Mouse (Mus musculus) gastrocnemius, adult 8-10 months (tissue): Measurements from ENCODE around the gene Dynll1. TPM values are rescaled to one million over a fixed set of nuclear protein-coding genes. Genes with fewer than 3 reads are reported as not detected.
A peak's percentile ranks its signal among the peaks of the same experiment; 100 is the strongest.

Experiments used
- DNase-seq, 2 experiments: peaks; one replicate each; pipeline ENCODE4 v3.0.0; 2022; ENCODE audit warnings: low spot score in 2 of 2
- total RNA-seq, 4 experiments: library from RNA; stranded (reverse); gene quantifications; 2 replicates each; pipeline ENCODE4 v1.2.4; 2022

The Dynll1 gene
- total RNA-seq, 4 experiments from 2014 or later, result 37.7 to 68.0 (median 49.9) TPM

DNA sequence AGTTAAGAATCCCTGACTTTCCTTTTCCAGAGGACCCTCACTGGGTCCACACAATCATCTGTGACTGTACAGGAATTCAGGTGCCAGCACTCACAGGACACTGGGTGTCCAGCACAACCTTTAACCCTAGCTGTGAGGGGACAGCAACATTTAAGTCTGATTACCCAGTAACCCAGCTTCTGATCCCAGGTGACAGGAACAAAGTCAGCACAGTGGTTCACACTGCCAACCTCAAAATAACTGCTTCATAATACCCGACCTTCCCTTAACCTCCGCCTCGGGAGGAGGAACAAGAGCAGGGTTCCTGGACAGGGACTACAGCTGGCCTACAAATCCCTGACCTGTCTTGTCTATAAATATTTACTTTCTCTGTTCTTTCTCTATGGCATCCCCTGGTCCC lies 32.5 kb downstream of the Dynll1 start:
- peak in 1 of 2 experiments; percentile 24 for DNase-seq

DNA sequence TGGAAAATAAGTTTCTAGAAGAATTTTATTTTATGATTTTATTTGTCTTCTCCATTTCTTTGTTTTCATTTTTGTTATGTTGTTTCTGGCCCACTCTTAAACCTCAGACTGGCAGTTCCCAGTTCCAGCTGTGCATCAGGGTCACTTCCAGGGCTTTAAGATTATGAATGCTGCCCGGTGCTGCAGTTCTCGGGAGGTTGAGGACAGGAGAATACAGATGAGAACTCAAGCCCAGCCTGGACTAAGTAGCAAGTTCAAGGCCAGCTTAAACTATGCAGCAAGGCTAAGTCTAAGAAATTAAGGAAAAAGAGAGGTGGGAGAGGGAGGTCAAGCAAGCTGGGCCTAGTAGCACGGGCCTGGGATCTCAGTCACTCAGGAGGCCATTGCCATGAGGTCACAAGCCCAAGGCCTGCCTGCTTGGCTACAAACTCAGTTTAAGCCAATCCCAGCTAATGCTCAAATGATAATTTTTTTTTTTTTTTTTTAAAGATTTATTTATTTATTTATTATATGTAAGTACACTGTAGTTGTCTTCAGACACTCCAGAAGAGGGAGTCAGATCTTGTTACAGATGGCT lies 33.2 kb downstream of the Dynll1 start:
- DNase-seq, result no peak

DNA sequence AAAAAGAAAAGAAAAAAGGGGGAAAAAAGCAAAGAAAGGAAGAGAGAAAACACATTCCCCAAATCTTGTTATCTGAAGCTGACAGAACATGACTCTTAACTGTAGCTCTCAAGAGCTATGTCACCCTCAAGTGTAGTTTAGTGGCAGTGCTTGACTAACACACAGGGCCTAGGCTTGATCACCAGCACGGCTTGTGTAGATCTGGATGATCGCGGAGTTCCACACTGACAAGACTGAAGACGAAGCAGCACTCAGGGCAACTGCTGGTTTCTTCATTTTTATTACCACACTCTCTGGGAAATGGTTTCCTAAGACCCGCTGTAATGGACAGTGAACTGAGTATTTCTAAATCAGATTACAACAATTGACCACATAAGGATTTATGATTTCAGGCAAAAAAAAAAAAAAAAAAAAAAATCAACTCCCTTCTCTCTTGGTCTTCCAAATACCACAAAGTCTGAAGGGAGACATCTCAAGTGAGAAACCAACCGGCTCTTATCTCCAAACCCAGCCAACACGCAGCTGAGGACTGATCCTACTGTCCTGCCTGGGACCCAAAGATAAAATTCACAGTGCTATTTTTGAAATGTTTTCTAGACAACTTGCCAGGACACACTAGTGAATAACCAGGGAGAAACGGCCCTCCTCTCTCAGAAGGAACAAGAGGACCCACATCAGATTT lies 33.9 kb downstream of the Dynll1 start:
- DNase-seq, result no peak

DNA sequence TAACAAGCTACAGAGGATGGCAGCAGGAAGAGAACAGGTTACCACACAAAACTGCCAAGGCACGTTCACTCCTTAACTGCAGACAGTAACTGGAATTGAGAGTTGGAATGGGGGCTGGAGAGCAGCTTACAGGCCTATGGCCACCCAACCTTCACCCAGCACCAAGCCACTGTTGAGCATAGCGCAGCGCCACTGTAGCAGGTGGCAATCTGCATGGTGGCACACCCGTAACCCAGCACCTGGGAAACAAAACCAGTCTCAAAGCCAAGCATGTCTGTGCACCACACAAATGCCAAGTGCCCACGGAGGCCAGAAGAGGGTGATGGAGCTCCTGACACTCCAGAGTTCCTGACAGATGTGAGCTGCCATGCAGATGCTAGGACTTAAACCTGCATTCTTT lies 34.5 kb downstream of the Dynll1 start:
- no peak for DNase-seq

DNA sequence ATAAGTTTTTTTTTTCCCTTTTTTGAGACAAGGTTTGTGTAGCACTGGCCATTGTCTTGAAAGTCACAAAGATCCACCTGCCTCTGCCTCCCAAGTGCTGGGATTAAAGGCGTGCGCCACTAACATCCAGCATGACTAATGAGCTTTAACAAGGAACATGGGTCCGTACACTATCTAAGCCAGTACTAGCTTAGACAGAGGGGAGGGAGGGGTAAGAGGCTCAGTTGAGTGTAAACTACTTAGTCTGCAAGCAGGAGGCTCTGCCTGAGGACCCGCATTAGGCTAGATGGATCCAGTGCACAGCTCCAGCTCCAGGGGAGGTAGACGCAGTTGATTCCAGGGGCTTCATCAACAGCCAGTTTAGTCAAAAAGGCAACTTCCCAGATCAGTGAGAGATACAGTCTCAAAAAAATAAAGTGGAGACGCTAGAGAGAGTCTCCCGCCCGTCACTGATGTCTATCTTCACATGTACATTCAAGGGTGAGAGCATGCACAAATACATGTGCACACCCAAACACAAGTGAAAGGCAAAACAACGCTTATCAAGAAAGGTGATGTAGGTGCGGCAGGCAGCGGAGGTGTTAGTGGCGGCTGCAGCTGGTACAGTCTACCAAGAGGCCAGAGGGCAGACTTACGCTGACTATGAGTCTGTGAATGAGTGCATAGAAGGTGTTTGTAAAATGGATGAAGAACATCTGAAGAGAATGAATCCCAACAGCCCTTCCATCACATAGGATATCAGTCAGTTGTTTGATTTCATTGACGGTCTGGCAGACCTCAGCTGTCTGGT lies 38.1 kb downstream of the Dynll1 start:
- no peak for DNase-seq

DNA sequence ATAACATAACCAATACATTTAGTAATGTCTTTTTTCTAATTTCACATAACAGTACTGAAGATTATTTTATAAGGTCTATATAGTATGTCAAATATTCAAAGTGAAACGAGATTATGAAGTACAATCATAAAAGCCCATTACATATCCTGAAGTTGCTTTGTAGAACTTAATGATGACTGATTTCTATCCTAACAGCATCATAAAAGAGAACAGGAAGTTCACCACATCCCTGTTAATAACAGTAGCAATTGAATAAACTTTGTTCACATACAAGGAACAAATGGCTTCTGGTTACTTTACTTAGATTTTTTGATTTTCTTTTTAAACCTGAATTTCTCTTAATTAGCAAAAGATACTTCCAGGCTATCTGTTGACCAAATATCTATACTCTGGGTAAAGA lies 38.9 kb downstream of the Dynll1 start:
- no peak for DNase-seq

DNA sequence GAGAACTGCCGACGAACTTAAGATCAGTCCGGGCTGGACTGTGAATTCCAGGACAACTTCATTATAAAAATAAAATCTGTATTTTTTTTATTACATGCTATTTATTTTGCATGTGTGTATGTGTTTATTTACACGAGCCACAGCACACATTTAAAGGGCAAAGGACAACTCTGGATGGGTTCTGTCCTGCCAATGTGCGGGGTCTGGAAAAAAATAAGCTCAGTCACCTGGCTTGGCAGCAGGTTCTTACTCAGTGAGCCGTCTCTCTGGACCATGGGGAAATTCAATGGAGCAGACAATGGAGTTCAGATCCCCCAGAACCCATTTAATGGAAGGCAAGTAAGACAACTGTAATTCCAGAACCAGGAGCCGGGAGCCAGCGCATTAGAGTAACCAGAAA lies 39.7 kb downstream of the Dynll1 start:
- no peak for DNase-seq

DNA sequence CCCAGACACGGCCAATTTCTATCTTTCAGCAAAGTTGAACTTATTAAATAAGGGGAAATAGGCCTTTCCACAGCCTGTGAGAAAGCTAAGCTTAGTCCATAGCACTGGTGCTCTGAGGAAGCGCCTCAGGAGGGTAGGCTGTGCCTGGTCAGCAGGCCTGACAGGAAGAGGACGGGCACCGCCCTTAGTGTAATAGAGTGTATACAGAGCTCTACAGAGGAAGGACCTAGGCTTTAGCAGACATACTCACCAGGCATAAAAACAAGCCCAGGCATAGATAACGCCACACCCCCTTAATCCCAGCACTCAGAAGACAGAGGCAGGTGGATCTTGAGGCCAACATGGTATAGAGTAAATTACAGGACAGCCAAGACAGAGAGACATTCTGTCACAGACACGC lies 40.4 kb downstream of the Dynll1 start:
- no peak for DNase-seq

DNA sequence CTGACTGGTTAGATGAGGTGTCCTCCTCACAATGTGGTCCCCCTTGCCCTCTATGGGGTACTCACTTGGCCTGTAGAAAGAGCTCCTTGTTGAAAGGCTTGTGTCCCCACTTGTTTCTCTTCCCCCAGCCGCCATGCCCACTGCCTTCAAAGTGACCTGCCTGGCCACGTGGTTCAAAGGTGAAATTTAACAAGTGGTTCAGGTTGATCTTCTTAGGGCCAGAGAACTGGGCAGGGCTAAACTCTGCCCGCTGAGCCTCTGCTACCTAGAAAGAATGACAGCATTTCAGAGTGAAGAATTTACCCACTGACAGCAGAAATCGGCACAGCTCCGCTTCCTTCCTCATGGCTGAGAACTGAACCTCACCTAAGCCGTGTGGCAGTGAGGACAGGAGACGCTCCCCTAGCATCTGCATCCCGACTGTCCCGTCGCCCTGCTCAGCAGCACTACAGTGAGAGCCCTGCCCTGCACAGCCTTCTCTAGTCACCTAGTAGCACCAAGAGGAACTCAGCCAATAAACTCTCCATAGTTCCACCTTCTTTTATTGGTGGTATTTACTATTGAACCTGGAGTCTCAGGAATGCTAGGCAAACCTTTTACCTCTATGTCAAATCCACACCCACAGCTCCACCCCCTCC lies 43.8 kb downstream of the Dynll1 start:
- no peak for DNase-seq

DNA sequence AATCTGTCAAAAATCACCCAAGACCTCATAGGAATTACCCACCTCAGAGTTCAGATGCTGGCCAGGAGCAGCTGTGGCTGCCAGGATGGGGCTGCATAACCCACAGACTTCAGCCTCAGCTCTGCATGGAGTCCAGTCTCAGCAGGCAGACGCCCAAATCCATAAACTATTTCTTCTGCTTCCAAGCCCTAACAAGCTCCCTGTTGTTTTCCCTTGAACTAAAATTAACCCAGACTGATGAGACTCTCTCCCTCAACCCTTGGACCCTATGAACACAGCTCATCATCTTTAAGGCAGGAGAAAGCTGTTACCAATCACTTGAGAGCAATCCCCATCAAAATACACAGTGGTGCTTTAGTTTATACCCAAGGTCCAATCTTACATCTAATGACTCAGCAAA lies 45.3 kb downstream of the Dynll1 start:
- no peak for DNase-seq

Other genes with a start within 250 kb of the Dynll1 start
- not detected for gene Gm10401, start 202.7 kb downstream of the Dynll1 start, total RNA-seq
- 10 to 100 TPM; 66.4 to 76.7 (median 72.5) TPM for gene Acads, start 181.7 kb downstream of the Dynll1 start, total RNA-seq
- gene Unc119b, start 166.0 kb downstream of the Dynll1 start, total RNA-seq, result 10 to 100 TPM in 2 of 4 experiments, 1 to 10 TPM in 2; 8.6 to 11.7 (median 9.8) TPM
- 100 to 1,000 TPM; 140 to 220 (median 197) TPM for gene Mlec, start 142.8 kb downstream of the Dynll1 start, total RNA-seq
- gene Cabp1, start 106.6 kb downstream of the Dynll1 start, total RNA-seq, result 1 to 10 TPM in 1 of 4 experiments, under 1 TPM in 3; 0.22 to 1.1 (median 0.38) TPM
- 10 to 100 TPM; 27.3 to 40.7 (median 38.0) TPM for gene Pop5, start 65.2 kb downstream of the Dynll1 start, total RNA-seq
- 100 to 1,000 TPM; 304 to 367 (median 342) TPM for gene Rnf10, start 28.1 kb downstream of the Dynll1 start, total RNA-seq
- gene Coq5, start 21.3 kb downstream of the Dynll1 start, total RNA-seq, result 10 to 100 TPM; 73.1 to 89.5 (median 82.1) TPM
- 10 to 100 TPM in 3 of 4 experiments, 1 to 10 TPM in 1; 8.6 to 13.1 (median 11.5) TPM for gene Srsf9, start 26.2 kb upstream of the Dynll1 start, total RNA-seq
- 10 to 100 TPM; 22.8 to 25.6 (median 24.4) TPM for gene Gatc, start 40.2 kb upstream of the Dynll1 start, total RNA-seq
- 10 to 100 TPM; 18.9 to 23.7 (median 20.1) TPM for gene Triap1, start 40.2 kb upstream of the Dynll1 start, total RNA-seq
- gene Cox6a1, start 48.0 kb upstream of the Dynll1 start, total RNA-seq, result 10 to 100 TPM; 35.3 to 49.8 (median 42.5) TPM
- under 1 TPM in 2 of 4 experiments, not detected in 2; 0.19 to 0.27 TPM for gene Msi1, start 128.6 kb upstream of the Dynll1 start, total RNA-seq
- not detected for gene Pla2g1b, start 165.3 kb upstream of the Dynll1 start, total RNA-seq
- gene Sirt4, start 183.7 kb upstream of the Dynll1 start, total RNA-seq, result 10 to 100 TPM in 1 of 4 experiments, 1 to 10 TPM in 3; 7.2 to 13.5 (median 9.4) TPM
- gene Pxn, start 205.7 kb upstream of the Dynll1 start, total RNA-seq, result 10 to 100 TPM; 76.0 to 89.9 (median 78.1) TPM